Mouse (Mus musculus) embryonic stem cell, embryonic (primary cell): ENCODE data around the gene C530008M17Rik.

Experiments
- CTCF ChIA-PET, 4 experiments: fragments of 300-600 bp in 2 of 4; fragments of 350-600 bp in 2 of 4; sonication (Branson Sonifier 250); formaldehyde crosslinking; loops; one replicate each; lab custom pipeline; 2022; ENCODE audit warnings: inconsistent platforms in 2 of 4; lab: Charles Lee
- POLR2A ChIA-PET, 4 experiments: fragments of 300-600 bp in 2 of 4; fragments of 350-600 bp in 2 of 4; sonication (Branson Sonifier 250); formaldehyde crosslinking; loops; one replicate each; lab custom pipeline; 2022; ENCODE audit warnings: antibody characterized with exemption in 4 of 4, inconsistent platforms in 1 of 4; lab: Charles Lee

The C530008M17Rik gene

DNA sequence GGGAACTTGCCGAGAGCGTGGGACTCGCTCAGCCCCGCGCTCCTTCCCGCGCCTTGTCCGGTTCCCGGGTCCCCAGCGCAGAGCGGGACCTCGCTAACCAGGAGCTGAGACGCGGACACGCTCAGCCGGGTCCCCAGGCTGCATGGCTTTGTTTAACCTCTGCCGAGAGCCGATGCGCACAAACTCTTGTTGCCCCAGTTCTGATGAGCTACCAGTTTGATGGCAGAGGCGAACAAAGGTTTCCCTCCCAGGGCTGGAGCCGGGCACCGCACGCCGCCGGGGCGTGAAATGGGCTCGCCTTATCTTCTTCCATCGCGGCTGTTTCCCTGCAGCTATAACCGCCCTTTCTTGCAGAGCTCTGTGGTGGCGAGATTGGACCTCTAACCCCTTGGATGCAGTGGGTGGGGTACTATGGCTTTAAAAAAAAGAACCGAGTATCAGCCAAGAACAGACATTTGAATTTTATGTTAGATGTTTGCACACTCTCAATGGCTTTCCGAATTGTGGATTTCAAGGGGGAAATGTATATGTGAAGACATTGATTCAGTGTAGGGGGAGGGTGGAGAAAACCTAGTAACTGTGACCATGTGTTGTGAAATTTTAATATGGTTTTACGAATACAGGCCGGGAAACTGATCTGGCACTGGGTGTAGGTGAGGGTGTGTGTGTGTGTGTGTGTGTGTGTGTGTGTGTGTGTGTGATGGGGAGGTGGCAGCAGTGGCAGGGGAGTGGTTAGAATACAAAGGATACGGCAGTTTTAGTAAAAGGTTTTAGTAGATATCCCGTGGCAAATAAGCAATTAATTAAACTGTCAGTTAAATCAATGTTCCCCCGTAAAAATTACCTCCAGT lies 2.0 kb downstream of the C530008M17Rik start:
- ChIA-PET POLR2A (interaction anchor here in 2 of 4 experiments (0.8 to 2.2 kb wide), 8 partner anchors 8 to 485 kb away, joined by 3 to 7 read pairs (median 3); no protein-coding TSS in a partner anchor), CTCF (interaction anchor here in 1 of 4 experiments (1.6 kb wide), 1 partner anchor 195 kb away, joined by 5 read pairs; no protein-coding TSS in a partner anchor)

DNA sequence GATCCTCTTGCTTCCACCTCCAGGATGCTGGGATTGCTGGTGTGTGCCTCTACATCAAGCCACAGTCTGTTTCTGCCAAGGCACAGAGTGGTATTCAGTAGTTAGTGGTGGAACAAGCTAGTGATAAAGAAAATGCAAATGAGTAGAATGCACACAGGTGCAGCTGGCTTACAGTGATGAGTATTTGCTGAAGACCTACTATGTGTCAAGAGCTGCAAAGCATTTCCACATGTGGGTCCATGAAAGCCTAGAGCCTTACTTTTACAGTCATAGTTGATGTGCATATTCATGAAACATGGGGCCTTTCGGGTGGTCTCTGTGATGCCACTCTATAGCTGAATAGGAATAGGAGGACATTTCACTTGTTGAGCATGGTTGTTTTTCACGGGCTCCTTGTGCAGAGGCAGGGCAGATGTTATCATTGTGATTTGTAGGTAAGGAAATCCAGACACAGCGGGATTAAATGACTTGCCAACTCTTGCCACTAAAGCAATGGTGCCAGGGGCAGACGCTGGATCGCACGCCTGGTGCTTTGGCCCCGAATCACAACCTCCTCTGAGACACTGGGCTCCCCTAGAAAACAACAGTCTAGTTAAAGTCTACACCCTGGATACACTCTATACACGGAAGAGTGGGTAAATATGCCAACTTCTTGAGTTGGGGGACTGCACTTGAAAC lies 3.8 kb downstream of the C530008M17Rik start:
- ChIA-PET POLR2A (interaction anchor here in 1 of 4 experiments (0.6 kb wide), 1 partner anchor 577 kb away, joined by 3 read pairs; no protein-coding TSS in a partner anchor), CTCF (no interaction called here)

DNA sequence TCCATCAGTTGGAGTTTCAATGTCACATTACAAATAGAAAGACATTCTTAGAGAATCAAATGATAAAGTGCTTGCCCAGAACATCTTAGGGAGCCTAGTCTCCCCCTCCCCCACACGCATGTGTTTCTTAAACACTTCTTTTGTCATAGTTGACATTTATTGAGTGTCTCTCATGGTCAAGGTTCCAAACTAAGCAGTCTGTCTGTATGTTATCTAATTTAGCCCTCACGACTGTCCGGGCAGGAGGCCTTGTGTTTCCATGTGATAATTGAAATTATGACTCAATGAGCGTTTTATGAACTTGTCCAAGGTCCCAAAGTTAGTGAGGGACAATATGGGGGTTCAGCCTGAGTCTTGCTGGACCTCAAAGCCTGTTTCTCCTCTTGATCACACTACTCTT lies 5.0 kb downstream of the C530008M17Rik start:
- ChIA-PET CTCF (no interaction called here), POLR2A (no interaction called here)

DNA sequence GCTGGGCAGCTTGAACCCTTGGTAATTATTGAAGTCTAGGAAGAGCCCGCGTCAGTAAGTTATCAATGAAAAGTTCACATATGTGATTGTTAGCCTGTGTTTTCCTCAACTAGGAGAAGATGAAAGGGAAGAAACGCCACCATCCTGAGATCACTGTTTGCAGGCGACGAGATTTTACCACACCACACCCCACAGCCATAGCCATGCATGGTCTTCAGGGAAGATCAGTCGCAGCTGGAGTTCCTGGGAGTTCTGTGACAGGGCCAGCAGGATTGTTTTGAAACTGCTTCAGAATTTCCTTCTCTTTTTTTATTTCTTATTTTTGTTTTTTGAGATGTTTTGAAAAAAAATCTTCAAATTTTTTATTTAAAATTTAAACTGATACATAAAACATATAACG lies 8.6 kb downstream of the C530008M17Rik start:
- POLR2A ChIA-PET, result interaction anchor here in 1 of 4 experiments (0.6 kb wide), 1 partner anchor 129 kb away, joined by 3 read pairs; no protein-coding TSS in a partner anchor
- CTCF ChIA-PET, result no interaction called here

GRCm38 (mm10) chr5:76665421-76665820 lies 9.1 kb downstream of the C530008M17Rik start:
- POLR2A ChIA-PET, result interaction anchor here in 1 of 4 experiments (2.0 kb wide), 1 partner anchor 8 kb away, joined by 7 read pairs; no protein-coding TSS in a partner anchor
- CTCF ChIA-PET, result no interaction called here

- ChIA-PET CTCF (no interaction called here), POLR2A (interaction anchor here in 1 of 4 experiments (2.0 kb wide), 1 partner anchor 8 kb away, joined by 7 read pairs; no protein-coding TSS in a partner anchor)
Observed at GRCm38 (mm10) chr5:76666026-76666756, 9.9 kb downstream of the C530008M17Rik start.

DNA sequence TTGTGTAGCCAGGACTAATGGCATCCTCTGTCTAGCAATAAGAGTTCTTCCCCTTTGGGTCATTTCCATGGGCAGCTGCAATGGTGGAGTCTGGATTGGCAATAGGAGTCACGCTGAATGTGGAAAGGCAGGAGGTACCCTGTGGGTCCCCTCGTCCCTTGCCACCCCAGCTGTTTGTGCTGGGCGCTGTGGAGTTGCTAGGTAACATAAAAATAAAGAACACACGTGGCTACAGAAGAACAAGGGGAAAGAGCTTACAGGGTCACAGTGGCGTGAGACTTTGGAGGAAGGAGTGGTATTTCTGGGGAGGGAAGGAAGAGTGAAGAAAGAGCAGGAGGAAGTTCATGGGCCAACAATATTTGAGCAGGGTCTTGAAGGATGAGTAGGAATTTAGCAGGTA lies 11.8 kb downstream of the C530008M17Rik start:
- POLR2A ChIA-PET, result interaction anchor here in 1 of 4 experiments (1.1 kb wide), 1 partner anchor 10 kb away, joined by 3 read pairs; no protein-coding TSS in a partner anchor
- CTCF ChIA-PET, result no interaction called here

GRCm38 (mm10) chr5:76668547-76668946 lies 12.2 kb downstream of the C530008M17Rik start:
- ChIA-PET POLR2A (no interaction called here), CTCF (no interaction called here)

- POLR2A ChIA-PET, result no interaction called here
- CTCF ChIA-PET, result no interaction called here
Observed at GRCm38 (mm10) chr5:76670183-76670582, 13.9 kb downstream of the C530008M17Rik start.

- POLR2A ChIA-PET, result interaction anchor here in 1 of 4 experiments (0.6 kb wide), 1 partner anchor 24 kb away, joined by 4 read pairs; no protein-coding TSS in a partner anchor
- CTCF ChIA-PET, result interaction anchor here in 1 of 4 experiments (0.5 kb wide), 1 partner anchor 99 kb away, joined by 3 read pairs; no protein-coding TSS in a partner anchor
Observed at GRCm38 (mm10) chr5:76674022-76674653, 17.8 kb downstream of the C530008M17Rik start.

DNA sequence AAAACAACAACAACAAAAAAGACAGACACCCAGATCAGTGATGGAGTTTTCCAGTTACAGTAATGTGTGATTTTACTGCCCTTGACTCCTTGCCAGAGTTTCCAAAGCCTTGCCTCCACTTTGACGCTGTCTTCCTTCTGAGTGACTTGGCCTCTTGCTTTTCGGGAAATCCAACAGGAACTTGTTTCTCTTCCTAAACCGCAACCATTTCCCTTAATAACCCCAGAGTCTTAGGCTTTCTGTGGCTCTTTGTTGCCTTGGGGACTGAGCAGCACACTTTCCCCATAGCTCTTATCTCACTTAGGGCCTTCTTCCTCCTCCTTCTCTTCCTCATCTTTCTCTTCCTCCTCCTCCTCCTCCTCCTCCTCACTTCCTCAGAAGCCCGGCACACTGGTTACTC lies 19.1 kb downstream of the C530008M17Rik start:
- ChIA-PET CTCF (no interaction called here), POLR2A (no interaction called here)

DNA sequence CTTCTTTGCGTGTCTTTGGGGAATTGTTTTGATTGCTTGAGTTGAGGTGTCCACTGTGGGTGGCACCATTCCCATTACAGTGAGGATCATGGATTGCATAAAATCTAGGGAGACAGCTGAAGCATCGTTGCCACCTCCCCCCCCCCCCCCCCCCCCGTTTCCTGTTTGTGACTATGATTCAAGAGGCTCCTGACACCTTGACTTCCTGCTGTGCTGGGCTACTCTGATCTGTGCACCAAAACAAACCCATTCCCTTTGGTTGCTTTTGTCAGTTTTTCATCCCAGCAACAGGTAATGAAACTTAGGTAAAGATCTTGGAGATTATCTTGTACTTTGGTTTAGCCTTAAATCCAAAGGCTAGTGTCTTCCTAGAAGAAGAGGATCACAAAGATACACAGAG lies 24.6 kb downstream of the C530008M17Rik start:
- ChIA-PET CTCF (no interaction called here), POLR2A (interaction anchor here in 3 of 4 experiments (0.5 to 0.7 kb wide), 3 partner anchors 292 to 526 kb away, joined by 3 to 6 read pairs (median 3); no protein-coding TSS in a partner anchor)

DNA sequence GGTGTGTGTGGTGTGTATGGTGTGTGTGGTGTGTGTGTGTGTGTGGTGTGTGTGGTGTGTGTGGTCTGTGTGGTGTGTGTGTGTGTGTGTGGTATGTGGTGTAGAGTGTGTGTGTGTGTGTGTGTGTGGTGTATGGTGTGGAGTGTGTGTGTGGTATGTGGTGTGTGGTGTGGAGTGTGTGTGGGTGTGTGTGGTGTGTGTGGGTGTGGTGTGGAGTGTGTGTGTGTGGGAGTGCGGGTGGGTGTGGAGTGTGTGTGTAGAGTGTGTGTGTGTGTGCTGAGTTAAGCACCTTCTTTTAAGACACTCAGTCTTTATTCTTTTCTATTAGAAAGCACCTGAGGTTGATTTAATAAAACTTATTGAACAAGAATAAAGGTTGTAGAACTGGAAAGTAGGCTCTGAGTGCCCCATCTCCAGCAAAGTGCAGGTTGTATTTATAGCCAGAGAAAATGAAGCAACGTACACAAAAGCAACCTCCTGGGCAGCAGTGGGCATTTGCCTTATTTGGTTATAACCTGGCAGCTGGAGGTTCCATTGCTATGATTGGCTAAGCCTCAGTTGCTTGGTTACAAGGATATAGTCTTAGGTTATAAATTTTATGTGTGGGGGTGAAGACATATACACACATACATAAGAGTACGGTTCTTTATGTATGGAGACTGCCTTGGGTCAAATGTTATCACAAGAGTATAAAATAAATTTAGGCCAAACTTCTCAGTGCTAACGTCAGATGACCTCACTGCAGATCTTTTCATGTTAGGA lies 25.8 kb downstream of the C530008M17Rik start:
- POLR2A ChIA-PET, result interaction anchor here in 1 of 4 experiments (0.7 kb wide), 1 partner anchor 398 kb away, joined by 6 read pairs; no protein-coding TSS in a partner anchor
- CTCF ChIA-PET, result no interaction called here

DNA sequence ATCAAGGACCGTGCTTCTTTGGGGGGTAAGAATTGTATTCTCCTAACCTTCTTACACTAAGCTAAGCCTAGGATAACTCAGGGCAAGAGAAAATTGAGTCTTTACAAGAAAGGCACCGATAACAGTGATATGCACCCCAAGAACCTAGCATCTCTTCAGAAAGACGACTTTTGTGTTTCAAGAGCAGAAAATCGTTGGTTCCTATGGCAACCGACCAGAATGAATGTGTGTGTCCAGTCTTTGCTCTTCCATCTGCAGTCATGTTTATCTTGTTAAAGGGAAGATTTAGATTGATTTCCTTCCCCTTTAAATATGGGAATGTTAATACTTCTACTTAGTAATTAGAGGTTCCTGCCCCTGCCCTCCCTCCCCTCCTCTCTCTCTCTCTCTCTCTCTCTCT lies 27.1 kb downstream of the C530008M17Rik start:
- ChIA-PET CTCF (no interaction called here), POLR2A (no interaction called here)

DNA sequence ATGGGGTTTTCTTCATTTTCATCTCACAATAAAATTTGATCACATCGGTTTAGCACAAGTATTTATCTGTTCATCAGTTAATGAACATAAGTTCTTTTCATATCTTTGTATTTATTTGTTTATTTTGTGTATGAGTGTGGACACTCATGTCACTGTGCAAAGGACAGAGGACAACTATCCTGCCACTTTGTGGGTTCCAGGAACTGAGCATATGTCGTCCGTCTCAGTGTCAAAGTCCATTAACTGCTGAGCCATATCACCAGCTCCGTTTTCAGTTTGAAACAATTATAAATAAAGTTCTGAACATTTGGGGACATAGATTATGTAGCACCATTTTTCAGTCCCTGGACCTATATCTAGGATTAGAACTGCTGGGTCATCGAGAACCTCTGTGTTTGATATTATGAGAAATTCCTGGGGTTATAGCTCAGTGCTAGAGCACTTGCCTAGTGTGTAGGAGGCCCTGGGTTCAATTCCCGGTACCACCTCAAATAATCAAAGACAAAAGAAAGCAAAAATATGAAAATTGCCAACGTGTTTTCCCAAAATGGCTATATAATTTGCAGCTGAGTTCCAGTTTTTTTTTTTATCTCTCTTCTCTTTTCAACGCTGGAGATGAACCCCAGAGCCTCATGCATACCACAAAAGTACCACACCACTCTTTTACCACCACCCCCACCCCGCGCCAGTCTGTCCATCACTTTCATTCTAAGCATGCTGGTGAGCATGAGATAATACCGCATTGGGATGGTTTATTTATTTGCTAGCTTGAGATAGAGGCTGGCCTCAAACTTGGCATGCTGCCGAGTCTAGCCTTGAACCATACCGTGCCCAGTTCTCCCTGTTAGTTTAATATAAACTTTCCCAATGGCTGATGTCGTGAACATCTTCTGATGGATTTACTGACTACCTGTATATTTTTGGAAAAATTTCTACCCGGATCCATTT lies 28.6 kb downstream of the C530008M17Rik start:
- POLR2A ChIA-PET, result no interaction called here
- CTCF ChIA-PET, result interaction anchor here in 1 of 4 experiments (0.6 kb wide), 1 partner anchor 521 kb away, joined by 3 read pairs; no protein-coding TSS in a partner anchor

GRCm38 (mm10) chr5:76687961-76688600 lies 31.8 kb downstream of the C530008M17Rik start:
- POLR2A ChIA-PET, result no interaction called here
- CTCF ChIA-PET, result no interaction called here
